Mouse (Mus musculus): ENCODE measurements at regions not wholly inside any gene's neighbourhood (a gene's known extent, or its start where the extent isn't known, plus 50 kb on each side); places are given as distances from the start of the nearest gene placed in this dataset.
"Not testable (repeated sequence)": the region's sequence is repeated elsewhere in the genome, so short reads cannot be mapped to it uniquely, and the experiment has no call there.

- no peak for DNase-seq
Observed at GRCm38 (mm10) chr14:101067082-101067481, 133.0 kb downstream of the Prr30 start.

- DNase-seq: no peak
Observed at GRCm38 (mm10) chr14:101056874-101057273, 143.3 kb downstream of the Prr30 start.

DNA sequence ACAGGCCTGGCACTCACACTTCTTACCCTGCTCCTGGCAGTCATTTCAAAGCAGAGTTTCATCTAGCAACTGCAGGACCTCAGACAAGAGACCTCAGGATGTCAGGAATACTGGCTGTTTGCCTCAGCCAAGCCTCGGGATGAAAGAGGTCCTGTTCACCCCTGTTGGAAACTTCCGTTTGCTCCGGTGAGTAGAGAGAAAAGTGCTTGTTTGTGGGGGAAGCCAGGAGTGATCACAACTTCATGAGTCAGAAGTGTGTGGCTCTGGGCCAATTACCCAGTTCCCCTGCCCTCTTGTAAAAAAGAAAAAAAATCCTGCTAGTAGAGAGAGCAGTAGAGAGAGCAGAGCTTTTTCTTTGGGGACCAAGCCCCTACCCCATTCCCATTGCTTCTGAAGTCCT lies 144.2 kb downstream of the Prr30 start:
- DNase-seq: no peak

DNA sequence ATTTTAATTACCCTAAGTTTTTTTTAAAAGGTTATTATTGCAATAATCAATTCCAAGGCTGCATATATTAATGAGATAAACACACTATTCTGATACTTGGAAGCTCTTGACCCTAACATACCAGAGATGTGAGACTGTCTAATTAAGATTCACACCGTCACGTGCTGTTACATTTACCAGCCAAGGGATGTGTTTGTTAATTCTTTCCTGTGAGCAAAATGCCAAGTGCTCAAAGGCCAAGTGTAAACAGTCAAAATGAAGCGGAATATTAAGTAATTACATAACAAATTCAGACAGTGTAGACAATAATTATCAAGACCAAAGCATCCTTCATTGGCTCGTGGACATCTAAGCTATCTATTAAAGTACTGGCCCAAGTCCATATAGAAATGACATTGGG lies 145.3 kb downstream of the Prr30 start:
- DNase-seq: no peak

DNA sequence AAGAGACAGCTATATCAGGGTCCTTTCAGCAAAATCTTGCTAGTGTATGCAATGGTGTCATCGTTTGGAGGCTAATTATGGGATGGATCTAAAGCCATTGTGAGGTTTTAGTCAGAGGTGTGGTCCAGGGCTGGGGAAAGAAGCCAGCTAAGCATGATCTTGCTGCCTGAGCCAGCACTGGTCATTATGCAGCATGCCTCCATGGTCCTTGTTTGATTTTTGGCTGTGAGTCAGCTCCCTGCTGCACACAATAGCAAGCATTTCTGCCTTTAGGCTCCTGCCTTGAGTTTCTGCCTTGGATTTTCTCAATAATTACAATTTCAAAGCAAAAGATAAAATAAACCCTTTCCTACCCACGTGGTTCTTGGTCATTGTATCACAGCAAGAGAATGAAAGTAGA lies 147.4 kb downstream of the Prr30 start:
- DNase-seq: no peak

GRCm38 (mm10) chr14:101050212-101050611 lies 149.9 kb downstream of the Prr30 start:
- DNase-seq: no peak

GRCm38 (mm10) chr14:101049664-101050203 lies 150.4 kb downstream of the Prr30 start:
- no peak for DNase-seq

DNA sequence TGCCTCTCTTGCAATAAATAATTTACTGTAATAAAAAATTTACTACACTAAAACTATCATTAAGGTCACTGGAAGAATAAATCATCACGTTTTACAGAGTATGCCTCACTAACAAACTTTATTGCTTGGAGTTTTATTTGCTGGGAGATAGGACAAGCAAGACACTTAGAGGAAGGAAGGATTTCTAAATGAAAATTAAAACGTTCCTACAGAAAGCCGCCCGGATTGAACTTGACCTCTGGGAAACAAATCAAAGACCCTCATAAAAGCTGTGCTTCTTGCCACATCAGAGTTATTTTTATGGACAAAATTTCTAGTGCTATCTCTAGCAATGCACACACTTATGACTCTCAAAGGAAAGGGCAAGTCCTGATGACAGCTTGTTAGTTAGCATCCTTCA lies 156.6 kb downstream of the Prr30 start:
- no peak for DNase-seq

GRCm38 (mm10) chr14:101001070-101001469 lies 199.1 kb downstream of the Prr30 start:
- DNase-seq: no peak

- DNase-seq: no peak
Observed at GRCm38 (mm10) chr14:100980754-100981153, 219.4 kb downstream of the Prr30 start.

GRCm38 (mm10) chr14:100978515-100978914 lies 221.6 kb downstream of the Prr30 start:
- DNase-seq: no peak

GRCm38 (mm10) chr14:100970970-100971369 lies 229.2 kb downstream of the Prr30 start:
- DNase-seq: peak in 1 of 2 experiments; percentile 21

DNA sequence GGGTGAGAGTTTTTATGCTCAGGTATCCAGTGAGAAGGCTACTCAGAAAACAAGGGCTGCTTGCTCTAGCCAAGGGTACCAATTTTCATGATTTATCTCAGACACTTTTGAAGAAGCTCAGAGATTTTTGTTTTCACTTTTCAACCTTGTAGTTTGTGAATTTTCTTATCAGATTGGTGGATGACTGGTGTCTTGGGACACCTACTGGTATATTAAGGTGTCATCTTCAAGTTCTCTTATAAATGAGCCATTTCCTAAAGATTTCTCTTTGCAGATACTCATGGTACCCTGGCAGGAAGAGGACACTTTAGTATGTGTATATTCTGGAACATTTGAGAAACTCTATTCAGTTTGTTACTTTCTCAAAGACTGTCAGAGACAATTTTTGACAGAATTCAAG lies 239.9 kb downstream of the Prr30 start:
- DNase-seq: no peak

GRCm38 (mm10) chr14:100955806-100956436 lies 244.2 kb downstream of the Prr30 start:
- no peak for DNase-seq

- no peak for DNase-seq
Observed at GRCm38 (mm10) chr14:100950681-100951119, 249.4 kb downstream of the Prr30 start.

DNA sequence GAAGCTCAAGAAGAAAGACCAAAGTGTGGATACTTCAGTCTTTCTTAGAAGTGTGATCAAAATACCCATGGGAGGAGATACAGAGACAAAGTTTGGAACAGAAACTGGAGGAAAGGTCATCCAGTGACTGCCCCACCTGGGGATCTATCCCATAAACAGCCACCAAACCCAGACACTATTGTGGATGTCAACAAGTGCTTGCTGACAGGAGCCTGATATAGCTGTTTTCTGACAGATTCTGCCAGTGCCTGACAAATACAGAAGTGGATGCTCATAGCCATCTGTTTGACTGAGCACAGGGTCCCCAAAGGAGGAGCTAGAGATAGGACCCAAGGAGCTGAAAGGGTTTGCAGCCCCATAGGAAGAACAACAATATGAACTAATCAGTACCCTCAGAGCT lies 252.5 kb downstream of the Prr30 start:
- DNase-seq: not testable (repeated sequence)

GRCm38 (mm10) chr14:100937358-100937887 lies 262.7 kb downstream of the Prr30 start:
- no peak for DNase-seq

DNA sequence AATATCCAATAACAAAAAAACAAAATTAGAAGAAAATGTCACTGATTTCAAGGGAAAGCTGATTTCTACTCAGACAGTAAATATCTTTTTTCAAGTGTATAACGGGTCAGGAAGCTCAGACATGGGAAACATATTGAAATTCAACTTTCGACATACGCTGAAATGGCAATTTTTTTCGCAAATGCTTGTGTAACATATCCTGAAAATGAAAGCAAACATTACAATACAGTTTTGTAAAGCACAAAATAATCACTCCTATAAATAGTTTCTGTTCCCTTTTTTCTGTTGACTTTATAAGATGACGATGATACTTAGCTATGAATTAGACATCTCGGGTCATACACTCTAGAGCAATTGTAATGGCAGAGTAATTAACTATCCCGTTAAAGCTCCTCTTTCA lies 265.6 kb downstream of the Prr30 start:
- no peak for DNase-seq

DNA sequence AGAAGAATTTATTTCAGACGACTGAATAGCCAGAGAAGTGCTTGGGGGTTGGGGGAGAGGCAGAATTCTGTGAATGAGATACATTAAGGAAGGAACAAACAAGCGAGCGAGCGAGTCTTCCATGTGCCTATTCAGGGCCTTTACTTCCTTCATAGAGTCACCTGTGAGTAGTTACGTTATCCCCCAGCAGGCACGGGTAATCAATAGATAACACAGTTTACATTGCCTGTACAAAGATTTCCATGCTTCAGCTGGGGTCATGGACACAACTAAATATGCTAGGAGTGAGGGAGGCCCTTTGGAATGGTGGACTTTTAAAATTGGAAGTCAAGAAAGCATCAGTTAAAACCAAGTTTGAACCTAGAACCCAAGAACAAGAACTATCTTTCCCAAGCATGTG lies 275.2 kb downstream of the Prr30 start:
- no peak for DNase-seq

- no peak for DNase-seq
Observed at GRCm38 (mm10) chr14:100900221-100900620, 299.9 kb downstream of the Prr30 start.

- DNase-seq: no peak
Observed at GRCm38 (mm10) chr14:100899074-100899473, 301.1 kb downstream of the Prr30 start.

DNA sequence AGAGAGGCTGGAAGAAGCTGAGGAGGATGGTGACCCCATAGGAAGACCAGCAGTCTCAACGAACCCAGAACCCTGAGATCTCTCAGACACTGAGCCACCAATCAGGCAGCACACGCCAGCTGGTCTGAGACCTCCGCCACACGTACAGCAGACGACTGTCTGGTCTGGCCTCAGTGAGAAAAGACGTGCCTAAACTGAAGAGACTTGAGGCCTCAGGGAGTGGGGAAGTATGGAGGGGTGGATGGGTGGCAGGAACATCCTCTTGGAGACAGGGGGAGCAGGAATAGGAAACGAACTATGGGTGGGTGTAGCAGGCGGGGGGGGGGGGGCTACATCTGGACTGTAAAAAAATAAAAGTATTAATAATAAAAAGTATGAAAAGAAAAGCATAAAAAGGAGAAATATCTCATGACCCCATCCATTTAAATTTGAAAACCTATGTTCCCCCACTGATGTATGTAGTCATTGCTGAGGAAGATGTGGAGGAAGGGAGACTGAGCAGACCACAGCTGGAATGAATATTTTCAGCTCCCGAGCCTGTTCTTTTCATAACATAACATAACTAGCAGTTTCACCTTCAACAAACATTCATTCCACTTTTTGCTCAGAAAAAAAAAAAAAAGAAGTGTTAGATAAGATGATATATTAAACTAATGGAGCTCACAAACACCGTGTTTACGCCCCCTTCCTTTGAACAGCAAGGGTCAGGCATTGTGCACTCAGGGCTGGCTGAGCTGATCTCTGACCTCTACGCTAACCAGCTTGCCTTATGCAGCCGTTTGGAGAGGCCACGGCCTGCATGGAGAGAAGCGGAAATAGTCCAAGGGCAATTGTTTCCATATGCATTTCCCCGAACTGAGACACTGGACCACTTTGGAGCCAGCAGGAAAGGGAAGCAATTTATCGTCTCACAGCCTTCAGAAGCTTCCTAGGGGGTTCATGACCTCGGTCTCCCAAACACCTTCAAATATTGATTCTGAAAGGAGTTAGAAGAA lies 310.7 kb downstream of the Prr30 start:
- DNase-seq: peak; percentile 37 to 51

GRCm38 (mm10) chr14:100883115-100883514 lies 317.0 kb downstream of the Prr30 start:
- no peak for DNase-seq
